In the genomic region with DNA sequence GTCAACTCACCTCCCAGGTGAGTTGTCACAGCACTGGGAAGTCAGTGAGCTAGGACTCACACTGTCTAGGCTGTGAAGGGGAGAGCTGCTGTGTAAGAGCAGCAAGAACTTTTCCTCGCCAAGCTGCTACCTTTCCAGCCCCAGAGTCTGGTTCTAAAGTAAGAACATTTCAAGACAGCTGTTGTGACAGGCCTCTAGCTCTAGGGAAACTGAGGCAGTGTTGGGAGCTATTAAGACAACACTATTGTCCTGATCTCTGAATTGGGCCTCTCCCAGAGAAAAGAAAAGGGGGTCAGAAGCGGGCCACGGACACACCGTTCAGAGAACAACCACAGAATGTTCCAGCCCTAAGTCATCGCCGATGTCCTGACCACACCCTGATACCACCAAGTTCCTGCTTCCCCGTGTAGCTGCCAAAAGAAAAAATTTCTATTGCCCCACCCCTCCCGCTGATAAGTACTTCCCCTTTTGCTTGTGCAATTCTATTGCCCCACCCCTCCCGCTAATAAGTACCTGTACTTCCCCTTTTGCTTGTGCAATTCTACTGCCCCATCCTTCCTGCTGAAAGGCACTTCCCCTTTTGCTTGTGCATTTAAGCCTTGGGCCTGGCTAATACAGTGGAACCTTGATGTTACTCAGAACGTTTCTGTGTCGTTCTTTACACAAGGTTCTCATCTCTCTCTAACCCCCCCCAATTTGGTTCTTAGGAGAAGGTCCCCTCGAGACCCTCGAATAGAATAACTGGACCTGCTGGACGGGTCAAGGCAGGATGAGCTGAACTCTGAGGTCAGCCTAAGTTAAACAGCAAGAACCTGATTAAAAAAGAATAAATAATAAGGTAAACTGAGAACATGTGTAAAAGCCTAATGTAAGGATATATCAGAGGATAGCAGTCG, we compare ENCODE assay signal across 20 mouse cellular contexts. TPM values are rescaled to one million over a fixed set of nuclear protein-coding genes. Genes with fewer than 3 reads are reported as not detected.
DNase-seq lines count a peak whose midpoint lies in the region; ATAC-seq and TF ChIP-seq lines count a peak whose summit lies in the region.
"Not testable (repeated sequence)": the region's sequence is repeated elsewhere in the genome, so short reads cannot be mapped to it uniquely, and the experiment has no call there.
"Had no signal": no experiment of that assay in that cellular context is flagged by ENCODE, and none has a peak within 500 bp of the region (broad histone marks: within the 10 kb centered on the region; RNA-seq: fewer than 3 reads in every experiment).

No protein-coding gene starts in this region.

- not testable (repeated sequence) for TF ChIP-seq EP300 in ES-Bruce4 (IDR thresholded peaks at IDR 0.05; ENCODE audit: insufficient read depth, low read depth, low read length); liver, postnatal 0 days (IDR thresholded peaks at IDR 0.05; ENCODE audit: low read depth)

- not testable (repeated sequence) for H3K4me1 ChIP-seq in ES-Bruce4 (ENCODE audit: control insufficient read depth, insufficient read depth, low read length); liver, postnatal 0 days (ENCODE audit: insufficient read depth); spleen, adult 2 months (ENCODE audit: control insufficient read depth, insufficient read depth, insufficient read length)
- peaks cover 38% of the 10 kb centered on the region for H3K4me1 ChIP-seq in liver, embryonic 12.5 days

- 49% methylated on average over 15 of the region's 15 CpGs for WGBS in liver, embryonic 12.5 days (ENCODE audit: insufficient replicate concordance)
- WGBS in liver, postnatal 0 days (ENCODE audit: insufficient replicate concordance): 63% methylated on average over 15 of the region's 15 CpGs
- 61% methylated on average over 15 of the region's 15 CpGs for WGBS in spleen, adult 2 months

- DNase-seq in B cell, adult 2 months: peak; percentile 65 to 78
- peak; percentile 54 for DNase-seq in R1 (ENCODE audit: low read depth, low spot score)
- DNase-seq in liver, postnatal 0 days; spleen, adult 2 months (ENCODE audit: low read depth in 1 of 2, low spot score in 2 of 2): not testable (repeated sequence)
- DNase-seq in lung, postnatal 36 days: peak; percentile 38

- H3K4me2 ChIP-seq in liver, embryonic 12.5 days: peak overlapping the region; percentile 29
- not testable (repeated sequence) for H3K4me2 ChIP-seq in liver, postnatal 0 days (ENCODE audit: low read depth, low read length)

- ATAC-seq in liver, embryonic 12.5 days; liver, postnatal 0 days: not testable (repeated sequence)

- H3K36me3 ChIP-seq in ES-Bruce4 (ENCODE audit: control insufficient read depth, insufficient read depth, low read length, poor library complexity, severe bottlenecking); liver, embryonic 12.5 days; liver, postnatal 0 days (replicated peaks; ENCODE audit: insufficient read depth, low read length); spleen, adult 2 months (ENCODE audit: control insufficient read depth, insufficient read depth, low read length): not testable (repeated sequence)

- not testable (repeated sequence) for TF ChIP-seq CTCF in ES-Bruce4 (IDR thresholded peaks at IDR 0.05; ENCODE audit: low read depth, low read length); liver, postnatal 0 days (IDR thresholded peaks at IDR 0.05; ENCODE audit: low read depth); spleen, adult 2 months (IDR thresholded peaks at IDR 0.05; ENCODE audit: extremely low read depth, insufficient read depth, insufficient read length, insufficient replicate concordance)

- H3K4me3 ChIP-seq in ES-Bruce4 (ENCODE audit: low read depth, low read length); liver, embryonic 12.5 days; liver, postnatal 0 days (ENCODE audit: low read depth, low read length); spleen, adult 2 months (ENCODE audit: extremely low read depth, insufficient read depth, insufficient read length): not testable (repeated sequence)

- peak overlapping the region; percentile 67; the same call in 1 of the 2 replicates for H3K9ac ChIP-seq in ES-Bruce4 (ENCODE audit: low read depth, poor library complexity, severe bottlenecking)
- H3K9ac ChIP-seq in liver, embryonic 12.5 days; liver, postnatal 0 days (replicated peaks): not testable (repeated sequence)

- not testable (repeated sequence) for TF ChIP-seq POLR2A in ES-Bruce4 (IDR thresholded peaks at IDR 0.05; ENCODE audit: insufficient read depth, low read length); spleen, adult 2 months (IDR thresholded peaks at IDR 0.05; ENCODE audit: low read depth, low read length)

- H3K27me3 ChIP-seq in ES-Bruce4 (ENCODE audit: control insufficient read depth, insufficient read depth, low read length, poor library complexity, severe bottlenecking); liver, embryonic 12.5 days (replicated peaks); liver, postnatal 0 days (ENCODE audit: insufficient read depth, low read length); spleen, adult 2 months (ENCODE audit: control insufficient read depth, insufficient read depth, low read length): not testable (repeated sequence)

- H3K27ac ChIP-seq in ES-Bruce4 (ENCODE audit: insufficient read depth, low read length): peak overlapping the region; percentile 99
- not testable (repeated sequence) for H3K27ac ChIP-seq in liver, embryonic 12.5 days
- peak overlapping the region; percentile 40; the same call in 1 of the 2 replicates for H3K27ac ChIP-seq in liver, postnatal 0 days (ENCODE audit: low read depth)
- H3K27ac ChIP-seq in spleen, adult 2 months (ENCODE audit: insufficient read depth, low read length): peak overlapping the region; percentile 48; the same call in 1 of the 2 replicates

- H3K9me3 ChIP-seq in ES-Bruce4 (replicated peaks; ENCODE audit: control insufficient read depth, insufficient read depth, low read length, poor library complexity, severe bottlenecking); liver, embryonic 12.5 days (replicated peaks); liver, postnatal 0 days (ENCODE audit: low read length): not testable (repeated sequence)

RNA-seq across cellular contexts. Expression of a gene that starts 2.9 kb away (rescaled TPM):
- polyA plus RNA-seq in ES-Bruce4 (2011; ENCODE audit: insufficient read depth, insufficient read length, low read depth, missing spikeins): 421 and 452 TPM in 2 replicates
- 52.0 and 52.4 TPM in 2 replicates for polyA plus RNA-seq in liver, embryonic 12.5 days (2016; fragmentation: Nextera tagmentation; extraction: Ambion mirVana)
- 8.9 and 11.7 TPM in 2 replicates for polyA plus RNA-seq in liver, postnatal 0 days (2015; fragmentation: Nextera tagmentation; extraction: Ambion mirVana)
- polyA plus RNA-seq in spleen, adult 2 months (2012; rRNA removed): 2.8 and 3.3 TPM in 2 replicates

RNA-seq across cellular contexts. Expression of a gene that starts 51.2 kb away (rescaled TPM):
- not detected in 2 replicates for polyA plus RNA-seq in ES-Bruce4 (2011; ENCODE audit: insufficient read depth, insufficient read length, low read depth, missing spikeins)
- not detected in 2 replicates for polyA plus RNA-seq in liver, embryonic 12.5 days (2016; fragmentation: Nextera tagmentation; extraction: Ambion mirVana)
- not detected in 2 replicates for polyA plus RNA-seq in liver, postnatal 0 days (2015; fragmentation: Nextera tagmentation; extraction: Ambion mirVana)
- polyA plus RNA-seq in spleen, adult 2 months (2012; rRNA removed): not detected in 2 replicates
- polyA plus RNA-seq: adrenal gland, adult 2 months; brain, embryonic 14.5 days; CD4-positive, CD25-positive, alpha-beta regulatory T cell, adult 4 months; embryonic facial prominence, embryonic 11.5 days; embryonic facial prominence, embryonic 15.5 days; erythroblast, embryonic 14.5 days; forebrain, embryonic 10.5 days; forebrain, embryonic 14.5 days; heart, embryonic 13.5 days; heart, postnatal 0 days; hindbrain, embryonic 11.5 days; hindbrain, embryonic 15.5 days; Patski had no signal
